Mouse (Mus musculus): Measurements from ENCODE around the gene Rcsd1. TPM values are rescaled to one million over a fixed set of nuclear protein-coding genes. Genes with fewer than 3 reads are reported as not detected.

Gene Rcsd1
- 99.3 and 111 TPM in 2 replicates for polyA plus RNA-seq (2015; fragmentation: Nextera tagmentation; extraction: Ambion mirVana)

- WGBS, result 44% methylated on average over 5 of the region's 5 CpGs
- H3K9ac ChIP-seq (ENCODE audit: low read length), result peak within 1 kb of the TSS; percentile 92
- no peaks in the 10 kb centered on the region for H3K9me3 ChIP-seq (replicated peaks; ENCODE audit: control insufficient read depth, low read length)
- H3K36me3 ChIP-seq (ENCODE audit: control insufficient read depth, insufficient read depth), result no peaks in the 10 kb centered on the region
- peak within 1 kb of the TSS; percentile 95 for H3K27ac ChIP-seq (ENCODE audit: low read length)
- peak within 1 kb of the TSS; percentile 75 for H3K4me3 ChIP-seq (ENCODE audit: low read length)
- peaks cover 40% of the 10 kb centered on the region for H3K4me1 ChIP-seq (ENCODE audit: control insufficient read depth, insufficient read depth, low read length)
- peak; percentile 26; the same call in 1 of the 2 replicates for ATAC-seq (replicated peaks; ENCODE audit: extremely low read depth, insufficient read depth, low FRiP score)
- peak within 1 kb of the TSS; percentile 88 for H3K4me2 ChIP-seq (ENCODE audit: low read depth, low read length)
- H3K27me3 ChIP-seq (ENCODE audit: control insufficient read depth, insufficient read depth, low read length), result no peaks in the 10 kb centered on the region
These were observed at the start of gene Rcsd1 for GRCm38 (mm10) chr1:165709629-165710256. TSS of gene Rcsd1 (minus strand) at chr1:165709757.

- H3K9me3 ChIP-seq (replicated peaks; ENCODE audit: control insufficient read depth, low read length), result no peaks in the 10 kb centered on the region
- H3K4me2 ChIP-seq (ENCODE audit: low read depth, low read length), result no peak overlapping the region
- peaks cover 6% of the 10 kb centered on the region for H3K4me1 ChIP-seq (ENCODE audit: control insufficient read depth, insufficient read depth, low read length)
- no peak overlapping the region for H3K27ac ChIP-seq (ENCODE audit: low read length)
- no peaks in the 10 kb centered on the region for H3K27me3 ChIP-seq (ENCODE audit: control insufficient read depth, insufficient read depth, low read length)
- no peaks in the 10 kb centered on the region for H3K36me3 ChIP-seq (ENCODE audit: control insufficient read depth, insufficient read depth)
- no peak overlapping the region for H3K4me3 ChIP-seq (ENCODE audit: low read length)
- 34% methylated on average over 4 of the region's 4 CpGs for WGBS
- no peak for ATAC-seq (replicated peaks; ENCODE audit: extremely low read depth, insufficient read depth, low FRiP score)
- no peak overlapping the region for H3K9ac ChIP-seq (ENCODE audit: low read length)
These were observed 45.6 kb upstream of the Rcsd1 start for GRCm38 (mm10) chr1:165755194-165755593.

GRCm38 (mm10) chr1:165754205-165754604, 44.6 kb upstream of the Rcsd1 start:
- 84% methylated on average over 6 of the region's 6 CpGs for WGBS
- Histone ChIP-seq H3K4me1 (ENCODE audit: control insufficient read depth, insufficient read depth, low read length) (peaks cover 6% of the 10 kb centered on the region), H3K9ac (ENCODE audit: low read length) (no peak overlapping the region), H3K36me3 (ENCODE audit: control insufficient read depth, insufficient read depth) (no peaks in the 10 kb centered on the region), H3K27me3 (ENCODE audit: control insufficient read depth, insufficient read depth, low read length) (no peaks in the 10 kb centered on the region), H3K4me2 (ENCODE audit: low read depth, low read length) (no peak overlapping the region), H3K27ac (ENCODE audit: low read length) (no peak overlapping the region), H3K9me3 (replicated peaks; ENCODE audit: control insufficient read depth, low read length) (no peaks in the 10 kb centered on the region), H3K4me3 (ENCODE audit: low read length) (no peak overlapping the region)
- ATAC-seq (replicated peaks; ENCODE audit: extremely low read depth, insufficient read depth, low FRiP score), result no peak

- no peak overlapping the region for H3K9ac ChIP-seq (ENCODE audit: low read length)
- no peaks in the 10 kb centered on the region for H3K9me3 ChIP-seq (replicated peaks; ENCODE audit: control insufficient read depth, low read length)
- H3K4me1 ChIP-seq (ENCODE audit: control insufficient read depth, insufficient read depth, low read length), result peaks cover 11% of the 10 kb centered on the region
- H3K4me2 ChIP-seq (ENCODE audit: low read depth, low read length), result no peak overlapping the region
- H3K36me3 ChIP-seq (ENCODE audit: control insufficient read depth, insufficient read depth), result no peaks in the 10 kb centered on the region
- no peak for ATAC-seq (replicated peaks; ENCODE audit: extremely low read depth, insufficient read depth, low FRiP score)
- 67% methylated on average over 5 of the region's 5 CpGs for WGBS
- no peaks in the 10 kb centered on the region for H3K27me3 ChIP-seq (ENCODE audit: control insufficient read depth, insufficient read depth, low read length)
- H3K4me3 ChIP-seq (ENCODE audit: low read length), result no peak overlapping the region
- no peak overlapping the region for H3K27ac ChIP-seq (ENCODE audit: low read length)
These were observed 42.3 kb upstream of the Rcsd1 start for GRCm38 (mm10) chr1:165751838-165752237.

GRCm38 (mm10) chr1:165751142-165751541, 41.6 kb upstream of the Rcsd1 start:
- Histone ChIP-seq H3K4me1 (ENCODE audit: control insufficient read depth, insufficient read depth, low read length) (peaks cover 11% of the 10 kb centered on the region), H3K27ac (ENCODE audit: low read length) (no peak overlapping the region), H3K27me3 (ENCODE audit: control insufficient read depth, insufficient read depth, low read length) (no peaks in the 10 kb centered on the region), H3K4me2 (ENCODE audit: low read depth, low read length) (no peak overlapping the region), H3K9me3 (replicated peaks; ENCODE audit: control insufficient read depth, low read length) (no peaks in the 10 kb centered on the region), H3K4me3 (ENCODE audit: low read length) (no peak overlapping the region), H3K9ac (ENCODE audit: low read length) (no peak overlapping the region), H3K36me3 (ENCODE audit: control insufficient read depth, insufficient read depth) (no peaks in the 10 kb centered on the region)
- ATAC-seq (replicated peaks; ENCODE audit: extremely low read depth, insufficient read depth, low FRiP score), result no peak

- H3K9me3 ChIP-seq (replicated peaks; ENCODE audit: control insufficient read depth, low read length), result no peaks in the 10 kb centered on the region
- H3K4me3 ChIP-seq (ENCODE audit: low read length), result no peak overlapping the region
- H3K4me2 ChIP-seq (ENCODE audit: low read depth, low read length), result no peak overlapping the region
- no peak overlapping the region for H3K9ac ChIP-seq (ENCODE audit: low read length)
- no peaks in the 10 kb centered on the region for H3K36me3 ChIP-seq (ENCODE audit: control insufficient read depth, insufficient read depth)
- no peaks in the 10 kb centered on the region for H3K27me3 ChIP-seq (ENCODE audit: control insufficient read depth, insufficient read depth, low read length)
- no peak overlapping the region for H3K27ac ChIP-seq (ENCODE audit: low read length)
- WGBS, result 20% methylated on average over 11 of the region's 11 CpGs
- peaks cover 11% of the 10 kb centered on the region for H3K4me1 ChIP-seq (ENCODE audit: control insufficient read depth, insufficient read depth, low read length)
- ATAC-seq (replicated peaks; ENCODE audit: extremely low read depth, insufficient read depth, low FRiP score), result peak; percentile 72; the same call in 1 of the 2 replicates
These were observed 38.5 kb upstream of the Rcsd1 start for GRCm38 (mm10) chr1:165748053-165748452.

GRCm38 (mm10) chr1:165741989-165742388, 32.4 kb upstream of the Rcsd1 start:
- no peak overlapping the region for H3K4me3 ChIP-seq (ENCODE audit: low read length)
- no peak for ATAC-seq (replicated peaks; ENCODE audit: extremely low read depth, insufficient read depth, low FRiP score)
- H3K9me3 ChIP-seq (replicated peaks; ENCODE audit: control insufficient read depth, low read length), result no peaks in the 10 kb centered on the region
- H3K4me1 ChIP-seq (ENCODE audit: control insufficient read depth, insufficient read depth, low read length), result no peaks in the 10 kb centered on the region
- H3K9ac ChIP-seq (ENCODE audit: low read length), result no peak overlapping the region
- no peaks in the 10 kb centered on the region for H3K27me3 ChIP-seq (ENCODE audit: control insufficient read depth, insufficient read depth, low read length)
- 86% methylated on average over 8 of the region's 8 CpGs for WGBS
- no peak overlapping the region for H3K27ac ChIP-seq (ENCODE audit: low read length)
- no peak overlapping the region for H3K4me2 ChIP-seq (ENCODE audit: low read depth, low read length)
- no peaks in the 10 kb centered on the region for H3K36me3 ChIP-seq (ENCODE audit: control insufficient read depth, insufficient read depth)

GRCm38 (mm10) chr1:165738985-165739384, 29.4 kb upstream of the Rcsd1 start:
- H3K9ac ChIP-seq (ENCODE audit: low read length), result no peak overlapping the region
- H3K4me2 ChIP-seq (ENCODE audit: low read depth, low read length), result no peak overlapping the region
- no peak overlapping the region for H3K27ac ChIP-seq (ENCODE audit: low read length)
- H3K36me3 ChIP-seq (ENCODE audit: control insufficient read depth, insufficient read depth), result no peaks in the 10 kb centered on the region
- no peak for ATAC-seq (replicated peaks; ENCODE audit: extremely low read depth, insufficient read depth, low FRiP score)
- H3K9me3 ChIP-seq (replicated peaks; ENCODE audit: control insufficient read depth, low read length), result no peaks in the 10 kb centered on the region
- 95% methylated on average over 1 of the region's 1 CpGs for WGBS
- H3K4me3 ChIP-seq (ENCODE audit: low read length), result no peak overlapping the region
- H3K4me1 ChIP-seq (ENCODE audit: control insufficient read depth, insufficient read depth, low read length), result peaks cover 5% of the 10 kb centered on the region; the same call in 1 of the 2 replicates
- no peaks in the 10 kb centered on the region for H3K27me3 ChIP-seq (ENCODE audit: control insufficient read depth, insufficient read depth, low read length)

GRCm38 (mm10) chr1:165737867-165738266, 28.3 kb upstream of the Rcsd1 start:
- ATAC-seq (replicated peaks; ENCODE audit: extremely low read depth, insufficient read depth, low FRiP score), result no peak
- H3K4me2 ChIP-seq (ENCODE audit: low read depth, low read length), result no peak overlapping the region
- peaks cover 5% of the 10 kb centered on the region; the same call in 1 of the 2 replicates for H3K4me1 ChIP-seq (ENCODE audit: control insufficient read depth, insufficient read depth, low read length)
- H3K36me3 ChIP-seq (ENCODE audit: control insufficient read depth, insufficient read depth), result no peaks in the 10 kb centered on the region
- H3K4me3 ChIP-seq (ENCODE audit: low read length), result no peak overlapping the region
- H3K9ac ChIP-seq (ENCODE audit: low read length), result no peak overlapping the region
- H3K27me3 ChIP-seq (ENCODE audit: control insufficient read depth, insufficient read depth, low read length), result no peaks in the 10 kb centered on the region
- no peaks in the 10 kb centered on the region for H3K9me3 ChIP-seq (replicated peaks; ENCODE audit: control insufficient read depth, low read length)
- 55% methylated on average over 3 of the region's 3 CpGs for WGBS
- H3K27ac ChIP-seq (ENCODE audit: low read length), result no peak overlapping the region
